Mouse (Mus musculus): Measurements from ENCODE around the gene Slc2a10. TPM values are rescaled to one million over a fixed set of nuclear protein-coding genes. Genes with fewer than 3 reads are reported as not detected.
"Not testable (repeated sequence)": the region's sequence is repeated elsewhere in the genome, so short reads cannot be mapped to it uniquely, and the experiment has no call there.

Slc2a10 gene
- polyA plus RNA-seq, 3 experiments from 2014 or later, result not detected

DNA sequence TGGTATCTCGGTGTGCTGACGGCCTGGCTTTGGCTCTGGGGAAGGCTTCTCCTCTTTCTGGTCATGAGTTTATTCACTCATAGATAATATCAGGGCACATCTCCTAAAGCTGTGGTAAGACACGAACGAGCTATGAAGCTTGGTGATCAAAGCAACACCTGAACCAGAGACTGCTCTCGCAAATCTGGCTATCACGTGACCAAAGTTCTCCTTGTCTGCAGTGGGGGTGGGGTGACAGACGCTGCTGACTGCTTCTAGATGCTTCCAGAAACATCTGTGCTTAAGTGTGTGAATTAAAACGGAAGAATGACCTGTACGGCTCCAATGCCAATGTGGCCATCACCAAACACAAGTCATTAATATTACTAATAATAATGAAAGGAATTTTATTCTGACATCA is 6.1 kb downstream of the Slc2a10 start:
- ATAC-seq, result no peak

DNA sequence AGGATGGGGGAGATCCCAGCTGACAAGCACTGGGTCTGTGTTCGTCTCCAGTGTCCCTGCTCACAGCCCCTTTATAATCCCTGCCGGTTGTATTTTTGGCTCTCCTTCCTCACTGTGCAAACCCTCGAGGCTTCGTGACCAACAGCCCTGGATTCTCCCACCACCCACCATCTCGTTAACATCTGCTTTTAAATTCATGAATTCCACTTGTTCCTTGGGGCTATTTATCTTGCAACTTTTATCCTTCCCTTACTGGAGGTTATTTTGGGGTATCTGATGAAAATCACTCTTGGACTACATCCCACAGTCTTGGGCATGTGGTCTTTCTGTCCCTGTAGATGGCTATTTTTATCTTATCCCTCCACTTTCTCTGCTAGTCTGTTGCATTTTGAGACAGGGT is 6.9 kb downstream of the Slc2a10 start:
- ATAC-seq, result no peak

GRCm38 (mm10) chr2:165510914-165511458 is 7.4 kb downstream of the Slc2a10 start:
- ATAC-seq, result not testable (repeated sequence)

DNA sequence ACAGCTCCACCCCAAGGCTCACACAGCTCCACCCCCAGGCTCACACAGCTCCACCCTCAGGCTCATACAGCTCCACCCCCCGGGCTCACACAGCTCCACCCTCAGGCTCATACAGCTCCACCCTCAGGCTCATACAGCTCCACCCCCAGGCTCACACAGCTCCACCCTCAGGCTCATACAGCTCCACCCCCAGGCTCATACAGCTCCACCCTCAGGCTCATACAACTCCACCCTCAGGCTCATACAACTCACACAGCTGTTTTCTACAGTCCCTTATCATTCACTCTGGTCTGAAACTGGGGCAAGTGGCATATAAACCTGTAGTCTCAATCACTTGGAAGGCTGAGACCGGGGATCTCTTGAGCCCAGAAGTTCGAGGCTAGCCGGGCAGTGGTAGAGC is 7.9 kb downstream of the Slc2a10 start:
- not testable (repeated sequence) for ATAC-seq

DNA sequence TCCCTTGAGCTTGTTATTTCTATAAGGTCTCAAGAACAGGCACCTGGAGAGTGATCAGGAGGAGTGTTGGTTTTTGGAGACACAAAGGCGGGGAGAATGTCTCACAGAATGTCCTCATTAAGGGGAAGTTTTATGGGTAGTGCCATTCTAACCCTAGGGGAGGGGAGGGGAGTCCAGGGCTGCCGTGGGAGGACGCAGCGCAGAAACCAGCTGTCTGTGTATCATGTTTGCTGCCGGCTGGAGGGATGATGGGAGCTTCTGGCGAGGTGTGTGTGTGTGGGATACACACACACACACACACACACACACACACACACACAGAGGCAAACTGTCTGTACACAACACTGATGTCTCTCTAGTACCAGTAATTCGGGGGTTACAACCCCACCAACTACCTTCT is 8.8 kb downstream of the Slc2a10 start:
- ATAC-seq, result no peak

DNA sequence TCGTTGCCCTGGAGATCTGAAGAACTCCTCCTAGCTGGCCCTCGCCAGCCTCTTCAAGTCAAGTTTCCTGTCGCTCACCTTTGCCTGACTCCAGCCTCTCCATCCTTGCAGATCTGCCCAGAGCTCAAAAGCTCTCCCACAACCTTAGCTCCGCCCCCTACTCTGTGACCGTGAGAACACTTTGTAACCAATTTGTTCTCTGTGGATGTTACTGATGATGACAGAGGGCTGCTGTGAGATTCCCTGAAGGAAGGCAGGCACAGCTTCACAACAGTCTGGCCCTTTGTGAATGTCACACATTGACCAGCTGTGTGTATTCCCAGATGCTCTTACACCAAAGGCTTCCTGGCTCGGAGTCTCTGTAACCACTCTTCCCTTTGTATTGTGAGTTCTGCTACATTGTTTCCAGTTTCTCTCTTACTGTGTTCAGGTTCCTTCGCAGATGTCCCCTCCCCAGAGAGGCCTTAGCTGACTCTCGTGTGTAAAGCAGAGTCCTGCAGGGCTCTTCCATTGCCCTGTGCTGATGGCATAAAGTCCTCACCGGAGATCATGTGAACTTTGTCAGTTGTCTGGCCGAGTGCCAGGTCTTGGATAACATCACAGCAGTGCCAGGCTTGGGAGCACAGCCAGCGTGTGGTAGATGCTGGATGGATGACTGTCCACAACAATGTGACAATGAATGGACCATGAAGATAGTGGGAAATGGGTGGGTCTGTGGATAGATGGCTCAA is 9.4 kb downstream of the Slc2a10 start:
- no peak for ATAC-seq

DNA sequence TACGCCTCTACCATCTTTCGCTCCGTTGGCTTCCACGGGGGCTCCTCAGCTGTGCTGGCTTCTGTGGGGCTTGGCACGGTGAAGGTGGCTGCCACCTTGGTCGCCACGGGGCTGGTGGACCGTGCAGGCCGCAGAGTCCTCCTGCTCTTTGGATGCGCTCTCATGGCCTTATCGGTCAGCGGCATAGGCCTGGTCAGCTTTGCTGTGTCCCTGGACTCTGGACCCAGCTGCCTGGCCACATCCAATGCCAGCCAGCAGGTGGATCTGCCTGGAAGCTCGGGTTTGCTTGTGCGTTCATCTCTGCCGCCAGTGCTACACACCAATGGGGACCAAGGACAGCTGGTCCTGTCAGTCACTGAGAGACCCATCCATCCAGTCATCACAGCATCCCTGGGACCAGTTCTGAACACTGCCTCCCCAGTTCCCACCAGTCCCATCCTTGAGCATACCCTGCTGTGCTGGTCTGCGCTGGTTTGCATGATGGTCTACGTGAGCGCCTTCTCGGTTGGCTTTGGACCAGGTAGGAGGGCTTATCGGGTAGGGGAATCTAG is 11.7 kb downstream of the Slc2a10 start:
- ATAC-seq, result no peak

- no peak for ATAC-seq
Measured at GRCm38 (mm10) chr2:165525609-165526008, 22.0 kb downstream of the Slc2a10 start.

GRCm38 (mm10) chr2:165529106-165529505 is 25.5 kb downstream of the Slc2a10 start:
- no peak for ATAC-seq

DNA sequence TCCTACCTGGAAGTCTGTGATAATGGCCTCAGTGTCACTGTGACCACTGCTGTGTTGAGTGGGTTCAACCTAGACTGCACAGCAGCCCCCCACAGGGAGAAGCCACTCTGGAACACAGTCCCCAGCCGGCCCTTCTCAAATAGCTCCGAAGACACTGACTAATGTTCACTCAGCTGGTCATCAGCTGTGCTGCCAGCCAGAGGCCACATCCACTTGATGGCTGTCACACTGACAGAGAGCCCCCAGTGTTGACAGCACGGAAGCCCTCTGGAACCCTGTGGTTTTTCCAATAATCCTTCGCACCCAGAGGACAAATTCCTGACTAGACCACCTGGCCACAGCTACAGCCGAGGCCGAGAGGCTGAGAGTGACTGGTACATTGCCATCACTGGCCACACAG is 30.2 kb downstream of the Slc2a10 start:
- no peak for ATAC-seq

DNA sequence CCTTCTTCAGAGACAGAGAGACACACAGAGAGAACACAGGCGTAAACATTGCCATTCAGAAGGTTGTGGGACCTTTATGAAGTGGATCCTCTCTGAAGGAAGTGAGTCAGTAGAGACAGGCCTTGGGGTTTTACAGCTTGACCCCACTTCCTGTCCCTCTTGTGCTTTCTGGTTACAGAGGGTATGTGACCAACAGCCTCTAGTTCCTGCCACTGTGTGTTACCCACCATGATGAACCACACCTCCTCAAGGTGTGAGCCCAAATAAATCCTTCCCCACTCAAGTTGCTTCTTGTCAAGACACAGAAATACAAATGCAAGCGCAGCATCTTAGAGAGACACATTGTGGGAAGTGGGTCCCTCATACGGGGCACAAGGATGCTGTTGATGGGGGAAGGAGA is 37.4 kb downstream of the Slc2a10 start:
- ATAC-seq, result no peak

GRCm38 (mm10) chr2:165542939-165543669 is 39.5 kb downstream of the Slc2a10 start:
- no peak for ATAC-seq

DNA sequence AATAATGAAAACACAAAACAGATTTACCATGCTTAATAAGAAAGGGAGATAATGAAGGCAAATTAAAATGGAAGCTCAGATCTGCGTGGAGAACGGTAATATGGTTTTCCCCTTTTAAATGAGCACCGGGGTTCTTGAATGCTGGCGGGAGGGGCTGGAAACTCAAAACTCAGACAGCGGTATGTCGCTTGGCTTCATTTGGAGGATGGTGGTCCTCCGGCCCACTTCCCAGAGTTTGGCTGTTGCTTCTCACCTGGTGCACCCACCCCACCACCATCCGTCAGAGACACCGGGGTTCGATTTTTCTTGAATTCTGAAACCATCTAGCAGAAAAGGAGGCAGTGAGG is 40.1 kb downstream of the Slc2a10 start:
- no peak for ATAC-seq

DNA sequence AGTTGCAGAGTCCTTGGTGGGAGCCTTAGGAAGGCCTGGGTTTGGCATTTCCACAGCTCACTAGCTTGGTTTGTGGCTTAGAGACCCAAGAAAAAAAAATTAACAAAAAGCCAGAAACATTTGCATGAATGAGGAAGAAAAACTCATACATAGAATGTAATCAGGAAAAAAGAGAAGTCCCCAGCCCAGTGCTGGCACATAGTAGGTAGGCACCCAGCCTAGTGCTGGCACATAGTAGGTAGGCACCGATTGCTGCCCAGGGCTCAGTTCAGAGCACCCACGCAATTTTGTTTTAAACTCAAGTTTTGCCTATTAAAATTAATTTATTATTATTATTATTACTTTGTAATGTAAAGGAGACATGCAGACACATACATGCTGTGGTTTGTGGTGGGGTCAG is 42.1 kb downstream of the Slc2a10 start:
- ATAC-seq, result no peak

- ATAC-seq, result no peak
Measured at GRCm38 (mm10) chr2:165546341-165546740, 42.8 kb downstream of the Slc2a10 start.

- no peak for ATAC-seq
Measured at GRCm38 (mm10) chr2:165547410-165547809, 43.8 kb downstream of the Slc2a10 start.

DNA sequence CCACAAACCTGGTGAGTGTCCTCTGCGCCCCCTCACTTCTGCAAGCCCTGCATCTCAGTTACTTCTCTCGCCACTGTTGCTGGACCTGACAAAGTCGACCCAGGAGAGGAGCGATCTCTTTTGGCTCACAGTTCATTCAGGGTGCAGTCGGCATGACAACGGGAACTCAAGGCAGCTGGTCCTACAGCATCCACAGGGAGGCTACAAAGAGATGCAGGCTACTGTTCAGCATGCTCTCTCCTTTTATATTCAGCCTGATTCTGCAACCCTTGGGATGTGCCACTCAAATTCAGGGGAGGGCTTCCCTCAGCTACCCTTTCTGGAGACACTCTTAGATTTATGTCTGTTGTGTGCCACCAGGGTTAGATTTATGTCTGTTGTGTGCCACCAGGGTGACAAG is 45.0 kb downstream of the Slc2a10 start:
- no peak for ATAC-seq

DNA sequence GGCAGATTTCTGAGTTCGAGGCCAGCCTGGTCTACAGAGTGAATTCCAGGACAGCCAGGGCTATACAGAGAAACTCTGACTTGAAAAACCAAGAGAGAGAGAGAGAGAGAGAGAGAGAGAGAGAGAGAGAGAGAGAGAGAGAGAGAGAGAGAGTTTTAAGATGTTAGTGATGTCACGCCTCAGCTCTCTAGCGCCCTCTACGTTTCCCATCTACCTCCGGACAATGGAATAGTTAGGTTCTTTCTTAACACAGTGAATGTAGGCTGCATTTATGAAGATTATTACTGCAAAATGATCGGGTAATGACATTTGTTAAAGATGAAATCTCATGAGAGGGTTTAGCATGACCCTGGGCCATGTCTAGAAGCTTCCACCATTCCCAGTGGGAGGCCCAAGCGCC is 46.8 kb downstream of the Slc2a10 start:
- not testable (repeated sequence) for ATAC-seq

DNA sequence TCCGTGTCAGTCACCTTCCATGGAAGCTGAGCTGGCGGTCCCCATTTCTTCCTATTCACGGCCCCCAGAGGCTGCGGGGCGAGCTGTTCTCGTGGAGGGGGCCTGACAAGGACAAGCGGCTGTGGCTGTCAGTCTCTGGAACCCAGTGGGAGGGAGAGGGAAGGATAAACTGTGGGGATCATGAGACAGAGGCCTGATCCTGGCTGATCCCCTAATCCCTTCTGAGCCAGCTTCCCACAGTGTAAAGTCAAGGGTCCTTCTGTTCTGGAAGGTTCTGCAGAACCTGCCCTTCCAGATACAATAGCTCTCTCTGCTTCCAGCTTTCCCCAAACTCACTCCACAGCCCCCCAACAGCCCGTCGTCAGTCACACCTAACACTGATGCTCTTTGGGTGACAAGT is 50.5 kb downstream of the Slc2a10 start:
- ATAC-seq, result no peak

DNA sequence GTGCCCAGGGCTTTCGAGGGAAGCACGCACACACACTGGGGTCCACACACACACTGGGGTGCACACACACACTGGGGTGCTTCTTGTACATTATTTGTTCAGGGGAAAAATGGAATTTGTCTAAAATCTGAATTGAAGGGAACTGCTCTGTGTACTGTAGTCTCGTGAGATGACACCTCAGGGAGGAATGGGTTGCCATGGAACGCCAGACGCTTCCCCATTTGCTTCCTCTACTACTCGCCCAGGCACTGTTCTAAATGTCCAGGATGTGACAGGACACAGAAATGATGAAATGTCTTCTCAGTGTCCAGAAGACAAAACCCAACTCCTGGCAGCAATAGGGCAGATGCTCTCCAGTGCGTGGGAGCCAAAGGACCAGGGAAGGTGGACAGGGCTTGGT is 53.7 kb downstream of the Slc2a10 start:
- no peak for ATAC-seq

DNA sequence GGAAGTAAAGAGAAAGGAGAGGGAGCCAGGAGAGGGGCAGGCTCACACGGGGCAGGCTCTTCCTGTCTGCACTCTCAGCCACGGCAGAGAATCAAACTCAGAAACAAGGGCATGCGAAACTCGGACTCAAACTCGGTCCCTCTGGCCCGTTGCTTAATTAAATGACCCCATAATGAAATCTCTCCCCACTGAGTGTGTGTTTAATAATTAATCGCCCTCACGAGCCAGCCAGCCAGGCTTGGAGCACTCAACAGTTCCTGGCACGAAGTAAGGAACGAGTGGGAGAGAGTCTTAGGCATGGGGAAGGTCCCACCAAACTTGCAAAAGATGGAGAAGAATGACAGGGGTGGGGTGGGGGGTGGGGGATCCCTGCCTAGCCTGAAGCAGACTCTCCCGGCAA is 55.3 kb downstream of the Slc2a10 start:
- ATAC-seq, result no peak

DNA sequence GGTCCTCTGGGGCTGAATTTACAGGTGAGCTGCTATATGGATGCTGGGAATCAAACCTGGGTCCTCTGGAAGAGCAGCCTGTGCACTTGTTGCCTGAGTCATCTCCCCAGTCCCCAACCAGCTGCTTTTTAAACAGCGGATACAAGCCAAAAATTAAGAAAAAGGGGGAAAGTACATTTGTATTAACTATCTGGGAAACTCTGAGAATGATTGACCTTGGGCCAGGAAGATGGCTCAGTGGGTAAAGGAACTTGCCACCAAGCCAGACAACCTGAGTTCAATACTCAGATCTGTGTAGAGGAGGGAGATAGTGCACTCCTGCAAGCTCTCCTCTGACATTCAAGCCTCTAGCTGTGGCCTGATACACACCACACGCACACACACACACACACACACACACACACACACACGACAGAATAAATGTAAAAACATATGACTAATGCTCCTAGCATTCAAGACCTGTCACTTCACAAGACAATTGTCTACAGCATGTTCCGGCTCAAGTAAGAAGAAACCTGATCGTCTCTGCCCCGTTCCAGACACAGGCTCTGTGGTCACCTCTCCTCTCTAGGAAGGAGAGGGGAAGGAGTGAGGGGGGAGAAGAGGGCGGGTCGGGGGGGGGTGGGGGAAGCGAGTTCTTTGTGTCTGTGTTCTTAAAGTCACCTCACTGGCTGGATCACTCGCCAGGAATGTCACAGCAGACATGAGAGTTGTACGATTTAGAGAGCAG is 56.1 kb downstream of the Slc2a10 start:
- no peak for ATAC-seq

DNA sequence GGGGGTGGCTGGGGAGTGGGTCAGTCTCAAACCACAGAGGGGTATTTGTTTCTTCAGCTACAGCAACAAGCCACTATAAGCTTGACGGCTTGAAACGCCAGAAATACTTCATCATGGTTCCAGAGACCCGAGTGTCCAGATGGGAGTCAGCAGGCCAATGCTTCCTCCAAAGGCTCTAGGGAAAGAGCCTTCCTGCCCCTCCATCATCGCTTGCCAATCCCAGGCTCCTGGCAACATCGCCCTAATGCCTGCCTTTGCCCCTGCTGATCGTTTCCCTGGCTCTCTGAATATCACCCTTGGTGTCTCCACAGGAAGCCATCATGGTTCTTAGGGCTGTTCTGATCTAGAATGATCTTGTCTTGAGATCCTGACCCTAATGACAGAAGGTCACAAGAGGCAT is 58.3 kb downstream of the Slc2a10 start:
- no peak for ATAC-seq
